In the genomic region with DNA sequence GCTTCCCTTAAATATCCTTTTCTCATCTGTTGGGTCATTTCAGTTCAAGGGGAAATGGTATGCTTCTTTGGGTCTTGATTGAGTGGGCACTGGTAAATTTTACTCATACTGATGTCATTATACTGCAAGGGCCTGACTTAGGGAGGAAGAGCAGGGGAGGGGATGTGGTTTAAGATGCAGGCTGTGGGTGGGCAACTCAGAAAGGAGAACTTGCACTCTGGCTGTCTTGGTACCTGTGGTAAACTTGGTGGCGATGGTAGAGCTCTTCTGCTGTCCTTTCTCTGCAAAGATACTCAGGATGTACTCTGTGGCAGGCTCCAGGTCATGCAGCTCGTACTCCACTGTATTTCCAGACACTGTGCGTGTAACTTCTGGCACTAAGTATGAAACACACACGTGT, we compare ENCODE assay signal across 23 mouse cellular contexts.
"Had no signal": no experiment of that assay in that cellular context is flagged by ENCODE, and none has a peak within 500 bp of the region (broad histone marks: within the 10 kb centered on the region; RNA-seq: fewer than 3 reads in every experiment).

No protein-coding gene starts in this region.

- H3K27ac ChIP-seq: kidney, postnatal 0 days; left cerebral cortex, adult 2 months; limb, embryonic 12.5 days; limb, embryonic 15.5 days; liver, embryonic 14.5 days; macrophage; stomach, postnatal 0 days had no signal

- ATAC-seq: liver, postnatal 0 days; lung, postnatal 0 days had no signal

- H3K4me3 ChIP-seq: left cerebral cortex, adult 2 months; limb, embryonic 12.5 days; limb, embryonic 15.5 days had no signal

- H3K9me3 ChIP-seq: limb, embryonic 12.5 days; limb, embryonic 15.5 days had no signal

- H3K27me3 ChIP-seq: limb, embryonic 12.5 days; limb, embryonic 15.5 days had no signal

- DNase-seq: kidney, adult 2 months; kidney, postnatal 36 days; layer of hippocampus, postnatal 36 days; left cerebral cortex, postnatal 4 days; liver, postnatal 0 days; lung, embryonic 14.5 days; midbrain, embryonic 14.5 days; right cerebral cortex, adult 18-20 months; right cerebral cortex, postnatal 14 days; right cerebral cortex, postnatal 4 days; thymus, adult 2 months; thymus, postnatal 14 days; thymus, postnatal 4 days had no signal

- H3K9ac ChIP-seq: limb, embryonic 12.5 days; limb, embryonic 15.5 days; liver, embryonic 14.5 days; liver, postnatal 0 days; lung, embryonic 14.5 days had no signal

- H3K4me1 ChIP-seq: limb, embryonic 12.5 days; limb, embryonic 15.5 days had no signal

- H3K4me2 ChIP-seq: limb, embryonic 12.5 days; limb, embryonic 15.5 days; liver, embryonic 11.5 days; lung, embryonic 14.5 days; midbrain, embryonic 11.5 days had no signal
